Mouse (Mus musculus): Measurements from ENCODE around the gene Herc3. TPM values are rescaled to one million over a fixed set of nuclear protein-coding genes. Genes with fewer than 3 reads are reported as not detected.

The Herc3 gene
- polyA plus RNA-seq, 1 experiment = 0.05 TPM

DNA sequence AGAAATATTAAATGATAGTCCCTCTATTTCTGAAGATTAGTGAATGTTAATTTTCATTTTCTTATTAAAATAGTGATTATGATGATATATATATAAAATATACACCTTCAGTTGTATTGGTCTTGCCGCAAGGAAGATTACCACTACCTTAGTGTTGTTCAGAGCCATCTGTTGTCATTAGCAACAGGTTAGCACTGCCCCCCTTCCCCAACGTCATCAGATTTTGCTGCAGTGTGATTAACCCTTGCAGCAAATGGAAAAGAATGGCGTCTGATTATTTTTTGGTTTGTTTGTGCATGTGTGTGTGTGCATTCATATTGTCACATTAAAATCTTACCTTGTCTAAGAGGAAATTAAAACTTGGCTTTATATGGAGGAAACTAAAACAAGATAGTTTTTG lies 73.3 kb downstream of the Herc3 start:
- Histone ChIP-seq H3K9me3 (ENCODE audit: control insufficient read depth, low read length) (peaks cover 3% of the 10 kb centered on the region; the same call in 1 of the 2 replicates), H3K4me1 (ENCODE audit: control insufficient read depth) (no peaks in the 10 kb centered on the region), H3K4me3 (replicated peaks) (no peak overlapping the region), H3K36me3 (ENCODE audit: control insufficient read depth) (no peaks in the 10 kb centered on the region), H3K27me3 (ENCODE audit: control insufficient read depth) (peaks cover 14% of the 10 kb centered on the region)
- TF ChIP-seq GATA1 (IDR thresholded peaks at IDR 0.05; ENCODE audit: low read length) = no peak
- no peak for TF ChIP-seq TAL1 (IDR thresholded peaks at IDR 0.05; ENCODE audit: low read length)

DNA sequence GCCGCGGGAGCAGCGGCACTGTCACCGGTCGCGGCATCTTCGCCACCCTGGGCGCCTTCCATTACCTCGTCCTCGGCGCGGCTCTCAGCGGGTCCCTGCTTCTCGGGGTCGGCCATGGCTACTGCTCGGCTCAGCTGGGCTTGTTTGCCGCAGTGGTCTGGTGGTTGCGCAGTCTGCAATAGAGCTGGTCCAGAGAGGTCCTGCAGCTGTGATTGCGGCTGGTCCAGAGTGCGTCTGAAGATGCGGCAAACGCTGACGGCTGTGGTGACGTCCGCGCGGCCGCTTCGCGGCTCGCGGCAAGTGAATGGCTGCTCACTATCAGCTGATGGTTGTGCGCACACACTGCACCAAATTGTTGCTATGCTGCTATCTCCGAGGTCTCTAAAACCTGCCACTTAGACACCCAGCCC lies 75.6 kb downstream of the Herc3 start, which contains the start of gene Nap1l5:
TSS of gene Nap1l5 (minus strand) at position 225 of the 410 bp plus-strand sequence.
- TF ChIP-seq GATA1 (IDR thresholded peaks at IDR 0.05; ENCODE audit: low read length) = no peak
- TF ChIP-seq TAL1 (IDR thresholded peaks at IDR 0.05; ENCODE audit: low read length) = no peak
- Histone ChIP-seq H3K9me3 (ENCODE audit: control insufficient read depth, low read length) (peaks cover 3% of the 10 kb centered on the region; the same call in 1 of the 2 replicates), H3K27me3 (ENCODE audit: control insufficient read depth) (peaks cover 14% of the 10 kb centered on the region), H3K4me3 (replicated peaks) (no peak within 1 kb of the TSS), H3K4me1 (ENCODE audit: control insufficient read depth) (no peaks in the 10 kb centered on the region), H3K36me3 (ENCODE audit: control insufficient read depth) (no peaks in the 10 kb centered on the region)

DNA sequence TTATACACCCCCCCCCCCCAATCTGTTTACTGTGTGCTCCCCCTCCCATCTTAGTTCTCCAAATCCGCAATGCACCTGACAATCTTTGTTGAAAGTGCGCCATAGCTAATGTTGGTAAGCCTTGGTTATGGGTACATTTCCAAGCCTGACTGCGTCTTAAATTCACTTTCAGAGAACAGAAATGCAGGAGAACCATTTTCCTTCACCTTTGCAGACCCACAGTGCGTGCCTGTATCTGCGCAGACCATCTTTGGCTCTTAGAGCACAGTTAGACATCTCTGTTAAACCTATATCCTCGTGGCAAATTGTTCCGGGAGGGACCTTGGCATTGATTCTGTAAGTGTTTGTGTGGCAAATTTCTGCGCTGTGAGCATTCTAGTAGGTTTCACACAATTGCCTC lies 76.1 kb downstream of the Herc3 start:
- Histone ChIP-seq H3K4me1 (ENCODE audit: control insufficient read depth) (no peaks in the 10 kb centered on the region), H3K36me3 (ENCODE audit: control insufficient read depth) (no peaks in the 10 kb centered on the region), H3K4me3 (replicated peaks) (no peak overlapping the region), H3K27me3 (ENCODE audit: control insufficient read depth) (peaks cover 14% of the 10 kb centered on the region), H3K9me3 (ENCODE audit: control insufficient read depth, low read length) (peaks cover 3% of the 10 kb centered on the region; the same call in 1 of the 2 replicates)
- no peak for TF ChIP-seq GATA1 (IDR thresholded peaks at IDR 0.05; ENCODE audit: low read length)
- no peak for TF ChIP-seq TAL1 (IDR thresholded peaks at IDR 0.05; ENCODE audit: low read length)

DNA sequence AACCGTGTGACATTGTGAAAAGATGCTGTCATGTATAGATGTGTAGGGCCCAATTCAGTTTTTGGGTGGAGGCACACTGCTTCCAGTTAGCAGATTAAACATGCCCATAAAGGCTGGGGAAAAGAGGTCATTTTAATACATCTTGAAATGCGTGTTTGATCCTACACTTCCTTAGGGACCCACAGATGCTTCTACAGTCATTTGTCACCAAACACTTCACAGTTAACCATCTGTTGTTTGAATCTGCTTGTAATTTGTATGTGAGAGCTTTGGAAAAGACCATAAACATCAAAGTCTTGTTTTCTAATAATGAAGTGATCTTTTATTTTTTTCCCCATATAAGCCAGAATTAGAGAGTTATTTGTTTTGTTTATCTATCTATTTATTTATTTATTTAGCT lies 76.5 kb downstream of the Herc3 start:
- H3K36me3 ChIP-seq (ENCODE audit: control insufficient read depth) = no peaks in the 10 kb centered on the region
- TF ChIP-seq TAL1 (IDR thresholded peaks at IDR 0.05; ENCODE audit: low read length) (no peak), GATA1 (IDR thresholded peaks at IDR 0.05; ENCODE audit: low read length) (no peak)
- no peak overlapping the region for H3K4me3 ChIP-seq (replicated peaks)
- H3K4me1 ChIP-seq (ENCODE audit: control insufficient read depth) = no peaks in the 10 kb centered on the region
- peaks cover 3% of the 10 kb centered on the region; the same call in 1 of the 2 replicates for H3K9me3 ChIP-seq (ENCODE audit: control insufficient read depth, low read length)
- H3K27me3 ChIP-seq (ENCODE audit: control insufficient read depth) = peaks cover 14% of the 10 kb centered on the region

DNA sequence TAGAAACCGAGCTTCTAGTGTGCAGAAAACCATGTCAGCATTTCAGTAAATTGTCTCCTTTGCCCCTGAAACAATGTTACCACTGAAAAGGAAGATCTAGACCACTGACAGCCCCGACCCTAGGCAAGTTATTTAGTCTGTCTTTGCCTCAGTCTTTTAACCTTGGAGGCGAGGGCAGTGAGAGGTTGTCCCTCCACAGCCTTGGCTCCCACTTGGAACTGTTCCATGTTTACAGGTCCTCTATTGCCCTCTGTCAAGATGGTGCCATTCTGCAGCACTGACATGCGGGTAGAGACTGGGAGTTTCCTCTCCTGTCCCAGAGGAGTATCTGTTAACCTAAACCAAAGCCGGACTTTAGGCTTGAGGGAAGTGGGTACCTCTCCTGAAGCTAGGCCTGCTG lies 81.6 kb downstream of the Herc3 start:
- Histone ChIP-seq H3K36me3 (ENCODE audit: control insufficient read depth) (no peaks in the 10 kb centered on the region; the same call in 1 of the 2 replicates), H3K4me3 (replicated peaks) (no peak overlapping the region), H3K9me3 (ENCODE audit: control insufficient read depth, low read length) (no peaks in the 10 kb centered on the region), H3K4me1 (ENCODE audit: control insufficient read depth) (no peaks in the 10 kb centered on the region), H3K27me3 (ENCODE audit: control insufficient read depth) (no peaks in the 10 kb centered on the region)
- TF ChIP-seq GATA1 (IDR thresholded peaks at IDR 0.05; ENCODE audit: low read length) = no peak
- TF ChIP-seq TAL1 (IDR thresholded peaks at IDR 0.05; ENCODE audit: low read length) = no peak

DNA sequence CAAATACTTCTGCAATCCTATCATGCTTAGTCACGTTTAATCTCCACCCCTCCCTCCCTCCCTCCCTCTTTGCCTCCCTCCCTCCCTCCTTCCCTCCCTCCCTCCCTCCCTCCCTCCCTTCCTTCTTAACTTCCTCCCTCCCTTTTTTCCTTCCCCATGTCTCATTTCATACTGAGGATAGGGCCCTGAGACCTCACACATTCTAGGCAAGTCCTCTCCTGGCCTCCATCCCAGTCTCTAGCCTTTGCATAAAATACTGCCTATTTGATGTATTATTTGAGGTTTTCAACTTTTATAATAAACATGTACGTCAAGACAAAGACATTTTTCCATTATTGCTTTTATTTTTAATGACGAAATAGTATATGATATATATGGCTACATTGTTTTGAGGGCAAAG lies 82.3 kb downstream of the Herc3 start:
- H3K4me3 ChIP-seq (replicated peaks) = no peak overlapping the region
- TF ChIP-seq GATA1 (IDR thresholded peaks at IDR 0.05; ENCODE audit: low read length) = no peak
- TF ChIP-seq TAL1 (IDR thresholded peaks at IDR 0.05; ENCODE audit: low read length) = no peak

DNA sequence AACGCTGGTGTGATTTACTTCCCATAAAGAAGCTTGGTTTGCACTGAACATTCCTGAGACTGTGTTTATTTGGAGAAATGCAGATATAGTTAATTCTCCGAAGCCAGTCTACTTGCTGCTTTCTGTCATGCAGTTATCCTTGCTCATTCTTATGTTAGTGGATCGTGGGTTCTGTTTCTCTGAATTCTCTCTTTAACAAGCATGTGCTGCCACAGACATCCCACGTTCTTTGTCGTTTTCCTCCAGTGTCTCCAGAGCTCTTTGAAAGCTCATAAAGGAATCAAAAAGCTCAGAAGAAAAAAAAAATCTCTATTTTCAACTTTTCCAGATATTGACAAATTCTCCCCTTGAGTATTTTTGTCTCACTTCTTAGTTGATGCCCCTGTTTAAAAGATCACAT lies 82.7 kb downstream of the Herc3 start:
- Histone ChIP-seq H3K4me3 (replicated peaks) (no peak overlapping the region), H3K4me1 (ENCODE audit: control insufficient read depth) (no peaks in the 10 kb centered on the region), H3K36me3 (ENCODE audit: control insufficient read depth) (no peaks in the 10 kb centered on the region; the same call in 1 of the 2 replicates), H3K27me3 (ENCODE audit: control insufficient read depth) (no peaks in the 10 kb centered on the region), H3K9me3 (ENCODE audit: control insufficient read depth, low read length) (no peaks in the 10 kb centered on the region)
- TF ChIP-seq GATA1 (IDR thresholded peaks at IDR 0.05; ENCODE audit: low read length) (no peak), TAL1 (IDR thresholded peaks at IDR 0.05; ENCODE audit: low read length) (no peak)

More for the DNA sequence above, 82.3 kb downstream of the Herc3 start:
- no peaks in the 10 kb centered on the region for H3K9me3 ChIP-seq (ENCODE audit: control insufficient read depth, low read length)
- H3K4me1 ChIP-seq (ENCODE audit: control insufficient read depth) = no peaks in the 10 kb centered on the region
- H3K27me3 ChIP-seq (ENCODE audit: control insufficient read depth) = no peaks in the 10 kb centered on the region
- no peaks in the 10 kb centered on the region; the same call in 1 of the 2 replicates for H3K36me3 ChIP-seq (ENCODE audit: control insufficient read depth)

DNA sequence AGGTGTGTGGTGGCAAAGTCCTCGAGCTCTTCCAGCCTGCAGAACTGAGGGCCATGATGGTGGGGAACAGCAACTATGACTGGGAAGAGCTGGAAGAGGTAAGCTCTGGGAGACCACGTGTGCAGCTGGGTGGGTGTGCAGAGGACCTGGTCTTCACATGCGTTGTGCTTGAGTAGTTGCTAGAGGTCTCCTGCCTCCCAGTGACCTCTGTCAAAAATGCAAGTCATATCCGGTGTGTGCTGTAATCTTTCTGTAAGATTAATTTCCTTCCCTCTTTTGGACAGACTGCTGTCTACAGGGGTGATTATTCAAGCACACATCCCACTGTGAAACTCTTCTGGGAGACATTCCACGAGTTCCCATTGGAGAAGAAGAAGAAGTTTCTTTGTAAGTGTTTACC lies 85.2 kb downstream of the Herc3 start:
- Histone ChIP-seq H3K27me3 (ENCODE audit: control insufficient read depth) (no peaks in the 10 kb centered on the region), H3K9me3 (ENCODE audit: control insufficient read depth, low read length) (no peaks in the 10 kb centered on the region), H3K4me1 (ENCODE audit: control insufficient read depth) (no peaks in the 10 kb centered on the region), H3K4me3 (replicated peaks) (no peak overlapping the region), H3K36me3 (ENCODE audit: control insufficient read depth) (no peaks in the 10 kb centered on the region; the same call in 1 of the 2 replicates)
- no peak for TF ChIP-seq TAL1 (IDR thresholded peaks at IDR 0.05; ENCODE audit: low read length)
- TF ChIP-seq GATA1 (IDR thresholded peaks at IDR 0.05; ENCODE audit: low read length) = no peak

DNA sequence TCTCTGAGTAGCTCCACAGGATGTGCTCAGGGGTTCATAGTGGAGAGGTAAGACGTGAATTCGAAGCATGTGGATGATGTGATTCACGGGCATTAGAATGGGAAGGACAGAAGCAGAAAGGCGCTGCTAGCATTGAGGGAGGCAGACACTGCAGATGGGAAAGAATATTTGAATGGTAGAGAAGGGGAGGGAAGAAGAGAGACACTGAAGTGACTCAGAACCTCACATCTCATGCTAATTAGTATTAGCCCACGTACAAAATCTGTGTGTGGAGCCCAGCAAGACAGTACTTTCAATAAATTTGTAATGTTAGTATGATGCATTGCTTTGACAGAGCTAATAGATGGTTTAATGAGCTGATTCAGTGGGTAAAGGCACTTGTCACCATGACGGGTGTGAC lies 89.5 kb downstream of the Herc3 start:
- TF ChIP-seq TAL1 (IDR thresholded peaks at IDR 0.05; ENCODE audit: low read length) (no peak), GATA1 (IDR thresholded peaks at IDR 0.05; ENCODE audit: low read length) (no peak)

DNA sequence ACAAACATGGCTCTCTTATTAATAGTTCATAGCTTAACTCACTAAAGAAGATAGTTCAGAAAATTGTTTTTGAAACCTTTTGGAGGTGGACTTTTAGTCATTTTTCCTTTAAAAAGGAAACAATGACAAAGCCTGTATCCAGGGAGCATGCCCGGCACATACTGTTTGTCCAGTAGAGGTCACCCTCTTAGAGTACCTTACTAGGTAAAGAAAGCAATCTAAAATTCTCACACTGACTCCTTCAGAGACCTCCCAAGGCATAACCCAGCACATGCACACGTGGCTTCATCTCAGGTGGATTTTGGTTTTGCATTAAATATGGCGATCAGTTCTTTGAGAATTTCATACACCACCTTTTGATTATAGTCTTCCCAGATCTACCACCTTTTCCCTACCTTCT lies 90.4 kb downstream of the Herc3 start:
- Histone ChIP-seq H3K4me1 (ENCODE audit: control insufficient read depth) (no peaks in the 10 kb centered on the region), H3K4me3 (replicated peaks) (no peak overlapping the region), H3K27me3 (ENCODE audit: control insufficient read depth) (no peaks in the 10 kb centered on the region), H3K36me3 (ENCODE audit: control insufficient read depth) (no peaks in the 10 kb centered on the region), H3K9me3 (ENCODE audit: control insufficient read depth, low read length) (no peaks in the 10 kb centered on the region)
- TF ChIP-seq GATA1 (IDR thresholded peaks at IDR 0.05; ENCODE audit: low read length) (no peak), TAL1 (IDR thresholded peaks at IDR 0.05; ENCODE audit: low read length) (no peak)

More for the DNA sequence above, 89.5 kb downstream of the Herc3 start:
- Histone ChIP-seq H3K9me3 (ENCODE audit: control insufficient read depth, low read length) (no peaks in the 10 kb centered on the region), H3K27me3 (ENCODE audit: control insufficient read depth) (no peaks in the 10 kb centered on the region), H3K36me3 (ENCODE audit: control insufficient read depth) (no peaks in the 10 kb centered on the region; the same call in 1 of the 2 replicates), H3K4me3 (replicated peaks) (no peak overlapping the region), H3K4me1 (ENCODE audit: control insufficient read depth) (no peaks in the 10 kb centered on the region)
